Mouse (Mus musculus) CH12.LX (cell line): ENCODE measurements around the gene Selenof. TPM values are rescaled to one million over a fixed set of nuclear protein-coding genes. Genes with fewer than 3 reads are reported as not detected.

ENCODE experiments used
- DNase-seq: peaks from one replicate; pipeline ENCODE4 v3.0.0-alpha.2; 2013; ENCODE audit errors: extremely low read depth
- H3K27ac ChIP-seq: 2 replicates; pipeline ENCODE4 v1.5.1; 2012; ENCODE audit warnings: low read depth, mild to moderate bottlenecking, control low read depth, moderate library complexity; ENCODE audit not compliant: insufficient read depth
- H3K27me3 ChIP-seq: replicated peaks from 2 replicates; pipeline ENCODE3; 2012; ENCODE audit warnings: inconsistent platforms
- H3K36me3 ChIP-seq, 2 experiments: replicated peaks in 1 of 2; 2 replicates each; pipeline versions ENCODE3 to v1.6.1; 2012; ENCODE audit warnings: inconsistent platforms in 1 of 2, low read length in 1 of 2, mild to moderate bottlenecking in 1 of 2, mixed read lengths in 1 of 2, moderate library complexity in 1 of 2; ENCODE audit not compliant: control insufficient read depth in 1 of 2, insufficient read depth in 1 of 2
- H3K4me1 ChIP-seq, 2 experiments: 2 replicates each; pipeline ENCODE4 v1.6.1; 2012; ENCODE audit warnings: inconsistent platforms in 1 of 2, moderate library complexity in 1 of 2; ENCODE audit not compliant: insufficient read depth in 2 of 2, control insufficient read depth in 1 of 2
- H3K4me2 ChIP-seq: 2 replicates; pipeline ENCODE4 v1.6.1; 2012; ENCODE audit warnings: low read depth, mild to moderate bottlenecking, control low read depth; ENCODE audit not compliant: poor library complexity, insufficient read depth, severe bottlenecking
- H3K4me3 ChIP-seq, 3 experiments: fragments of 150-350 bp in 1 of 3; sonication (generic) in 1 of 3; replicated peaks in 1 of 3; 2 replicates each; pipeline versions ENCODE3 to v1.5.1; 2011 to 2012; ENCODE audit warnings: low read depth in 2 of 3, low read length in 2 of 3, mild to moderate bottlenecking in 2 of 3, moderate library complexity in 2 of 3, control low read depth in 1 of 3, improper control_type of control experiment in 1 of 3, inconsistent platforms in 1 of 3, mixed read lengths in 1 of 3; ENCODE audit not compliant: poor library complexity in 1 of 3
- H3K79me2 ChIP-seq: replicated peaks from 2 replicates; pipeline ENCODE4 v1.6.1; 2012; ENCODE audit warnings: mild to moderate bottlenecking, moderate library complexity; ENCODE audit not compliant: control insufficient read depth, poor library complexity, insufficient read depth, severe bottlenecking; ENCODE audit errors: extremely low read depth
- H3K9ac ChIP-seq: 2 replicates; pipeline ENCODE4 v1.6.1; 2012; ENCODE audit warnings: low read depth, mild to moderate bottlenecking, control low read depth, moderate library complexity; ENCODE audit not compliant: insufficient read depth
- H3K9me3 ChIP-seq: replicated peaks from 2 replicates; pipeline ENCODE3; 2012; ENCODE audit warnings: low read length, inconsistent platforms, mixed read lengths
- BHLHE40 ChIP-seq: IDR thresholded peaks from 2 replicates; pipeline ENCODE4 v1.6.1; 2011; ENCODE audit warnings: mild to moderate bottlenecking, low read depth, low read length, improper control_type of control experiment
- CHD1 ChIP-seq: IDR thresholded peaks from 2 replicates; pipeline ENCODE4 v1.6.1; 2012; ENCODE audit warnings: low read depth, low read length, improper control_type of control experiment, inconsistent platforms
- CTCF ChIP-seq, 2 experiments: IDR thresholded peaks in 1 of 2; conservative IDR thresholded peaks in 1 of 2; 2 replicates each; pipeline ENCODE4 v1.5.1; 2011 to 2012; ENCODE audit warnings: low read depth in 2 of 2, low read length in 2 of 2, improper control_type of control experiment in 1 of 2, inconsistent platforms in 1 of 2, mild to moderate bottlenecking in 1 of 2, moderate library complexity in 1 of 2
- E2F4 ChIP-seq: IDR thresholded peaks from 2 replicates; pipeline ENCODE4 v1.6.1; 2011; ENCODE audit warnings: low read depth, low read length, improper control_type of control experiment; ENCODE audit not compliant: insufficient replicate concordance
- ELF1 ChIP-seq: IDR thresholded peaks from 2 replicates; pipeline ENCODE4 v1.6.1; 2014; ENCODE audit warnings: low read depth, mild to moderate bottlenecking, inconsistent platforms, low read length, improper control_type of control experiment
- EP300 ChIP-seq: IDR thresholded peaks from 2 replicates; pipeline ENCODE4 v1.6.1; 2011; ENCODE audit warnings: low read length, improper control_type of control experiment
- GABPA ChIP-seq: IDR thresholded peaks from 2 replicates; pipeline ENCODE4 v1.6.1; 2012; ENCODE audit warnings: low read depth, low read length, improper control_type of control experiment, inconsistent platforms; ENCODE audit not compliant: insufficient replicate concordance
- HCFC1 ChIP-seq: IDR thresholded peaks from 2 replicates; pipeline ENCODE4 v1.6.1; 2012; ENCODE audit warnings: low read depth, mild to moderate bottlenecking, inconsistent platforms, low read length, improper control_type of control experiment
- JUN ChIP-seq: IDR thresholded peaks from 2 replicates; pipeline ENCODE4 v1.6.1; 2011; ENCODE audit warnings: low read depth, mild to moderate bottlenecking, low read length, improper control_type of control experiment, moderate library complexity; ENCODE audit not compliant: insufficient read depth
- MAX ChIP-seq: IDR thresholded peaks from 2 replicates; pipeline ENCODE4 v1.6.1; 2011; ENCODE audit warnings: low read length, improper control_type of control experiment
- MAZ ChIP-seq: IDR thresholded peaks from 2 replicates; pipeline ENCODE4 v1.6.1; 2012; ENCODE audit warnings: low read depth, mild to moderate bottlenecking, inconsistent platforms, low read length, improper control_type of control experiment, moderate library complexity
- MEF2A ChIP-seq: IDR thresholded peaks from 2 replicates; pipeline ENCODE4 v1.6.1; 2014; ENCODE audit warnings: low read depth, mild to moderate bottlenecking, inconsistent platforms, low read length, improper control_type of control experiment, borderline replicate concordance
- MXI1 ChIP-seq: IDR thresholded peaks from 2 replicates; pipeline ENCODE4 v1.6.1; 2011; ENCODE audit warnings: mild to moderate bottlenecking, low read depth, low read length, improper control_type of control experiment
- MYC ChIP-seq: IDR thresholded peaks from 2 replicates; pipeline ENCODE4 v1.6.1; 2011; ENCODE audit warnings: low read depth, mild to moderate bottlenecking, improper control_type of control experiment, low read length
- NELFE ChIP-seq: IDR thresholded peaks from 2 replicates; pipeline ENCODE4 v1.6.1; 2011; ENCODE audit warnings: low read depth, low read length, improper control_type of control experiment
- PAX5 ChIP-seq: IDR thresholded peaks from 2 replicates; pipeline ENCODE4 v1.6.1; 2012; ENCODE audit warnings: low read length, inconsistent platforms, mixed read lengths
- POLR2AphosphoS2 ChIP-seq: IDR thresholded peaks from 2 replicates; pipeline ENCODE4 v1.6.1; 2011; ENCODE audit warnings: low read depth, low read length, improper control_type of control experiment
- RAD21 ChIP-seq: IDR thresholded peaks from 2 replicates; pipeline ENCODE4 v1.6.1; 2011; ENCODE audit warnings: low read depth, mild to moderate bottlenecking, low read length, improper control_type of control experiment, moderate library complexity
- SIN3A ChIP-seq: IDR thresholded peaks from 2 replicates; pipeline ENCODE4 v1.6.1; 2012; ENCODE audit warnings: low read length, improper control_type of control experiment, inconsistent platforms
- SMC3 ChIP-seq: IDR thresholded peaks from 2 replicates; pipeline ENCODE4 v1.6.1; 2011; ENCODE audit warnings: low read depth, low read length, improper control_type of control experiment
- TBP ChIP-seq: conservative IDR thresholded peaks from 2 replicates; pipeline ENCODE4 v1.6.1; 2011; ENCODE audit warnings: low read depth, low read length, improper control_type of control experiment
- USF1 ChIP-seq: IDR thresholded peaks from 2 replicates; pipeline ENCODE4 v1.6.1; 2014; ENCODE audit warnings: low read depth, mild to moderate bottlenecking, inconsistent platforms, low read length, improper control_type of control experiment
- USF2 ChIP-seq: conservative IDR thresholded peaks from 2 replicates; pipeline ENCODE4 v1.6.1; 2011; ENCODE audit warnings: low read depth, low read length, improper control_type of control experiment
- ZC3H11A ChIP-seq: IDR thresholded peaks from 2 replicates; pipeline ENCODE4 v1.6.1; 2012; ENCODE audit warnings: low read depth, mild to moderate bottlenecking, inconsistent platforms, low read length, improper control_type of control experiment
- ZKSCAN1 ChIP-seq: IDR thresholded peaks from 2 replicates; pipeline ENCODE4 v1.6.1; 2012; ENCODE audit warnings: low read depth, inconsistent platforms, low read length, improper control_type of control experiment, borderline replicate concordance
- ZMIZ1 ChIP-seq: IDR thresholded peaks from 2 replicates; pipeline ENCODE4 v1.6.1; 2012; ENCODE audit warnings: low read depth, mild to moderate bottlenecking, inconsistent platforms, low read length, improper control_type of control experiment
- ZNF384 ChIP-seq: IDR thresholded peaks from 2 replicates; pipeline ENCODE4 v1.6.1; 2012; ENCODE audit warnings: low read depth, low read length, improper control_type of control experiment, inconsistent platforms
- dilution Hi-C: fragments of 300-500 bp; cut with MboI; formaldehyde crosslinking; loops from 2 replicates; pipeline ENCODE4 v1.14.3; 2020; ENCODE audit warnings: low sequenced_read_pairs; ENCODE audit not compliant: extremely low pct_unique_long_range_greater_than_20kb, extremely low pct_ligation_motif_present
- in situ Hi-C: fragments of 300-500 bp; cut with MboI; formaldehyde crosslinking; loops from 3 replicates; pipeline ENCODE4 v1.14.3; 2019; ENCODE audit warnings: low sequenced_read_pairs, low pct_ligation_motif_present, low pct_unique_long_range_greater_than_20kb, mixed read lengths
- polyA plus RNA-seq: library from polyadenylated mRNA; unstranded; fragments of >175 nt; gene quantifications from 2 replicates; pipeline ENCODE4 v1.2.1, GENCODE M21; 2012; ENCODE audit warnings: low read depth; ENCODE audit not compliant: insufficient read length
- total RNA-seq, 2 experiments: library from RNA; depleted of rRNA; stranded (reverse); fragments of 300-350 nt in 1 of 2; fragments of >200 nt in 1 of 2; gene quantifications; 2 replicates each; pipeline ENCODE4 v1.2.3; 2012 to 2014

The Selenof gene
- total and polyA plus RNA-seq, 3 experiments = 528 to 1,358 (median 678) TPM

GRCm38 (mm10) chr3:144586731-144587130, 16.6 kb downstream of the Selenof start:
- peaks cover 2% of the 10 kb centered on the region for H3K9me3 ChIP-seq
- H3K4me1 ChIP-seq = peaks cover 12 to 61% of the 10 kb centered on the region in 2 experiments
- TF ChIP-seq MXI1 (no peak), GABPA (no peak), ZKSCAN1 (no peak), USF1 (no peak), EP300 (no peak), MEF2A (no peak), MAX (no peak), MYC (no peak), BHLHE40 (no peak), ZMIZ1 (no peak), RAD21 (no peak), JUN (no peak), HCFC1 (no peak), SIN3A (no peak), PAX5 (no peak), CTCF (conservative IDR thresholded peaks at IDR 0.05 in 1 of 2, IDR thresholded peaks at IDR 0.05 in 1 of 2; ENCODE audit: low read depth in 2 of 2, low read length in 2 of 2) (no peak), ZC3H11A (no peak), SMC3 (no peak), TBP (no peak), ELF1 (no peak)
- TF ChIP-seq, all 38 proteins: peak for 0
- in situ Hi-C loops (no loop called here), dilution Hi-C loops (no loop called here)
- Histone ChIP-seq H3K36me3 (peaks cover 62 to 84% of the 10 kb centered on the region in 2 experiments), H3K79me2 (peaks cover 65% of the 10 kb centered on the region), H3K27me3 (no peaks in the 10 kb centered on the region), H3K4me3 (no peak overlapping the region), H3K27ac (no peak overlapping the region), H3K4me2 (no peak overlapping the region), H3K9ac (no peak overlapping the region)
- no peak for DNase-seq

GRCm38 (mm10) chr3:144589189-144589890, 19.2 kb downstream of the Selenof start:
- in situ Hi-C loops (no loop called here), dilution Hi-C loops (no loop called here)
- peaks cover 55 to 80% of the 10 kb centered on the region in 2 experiments for H3K36me3 ChIP-seq
- H3K4me3 ChIP-seq = no peak overlapping the region
- H3K4me2 ChIP-seq = no peak overlapping the region
- TF ChIP-seq USF1 (no peak), TBP (no peak), CTCF (conservative IDR thresholded peaks at IDR 0.05 in 1 of 2, IDR thresholded peaks at IDR 0.05 in 1 of 2; ENCODE audit: low read depth in 2 of 2, low read length in 2 of 2) (no peak), MAX (no peak), POLR2AphosphoS2 (no peak), EP300 (no peak), PAX5 (no peak), MYC (no peak), ELF1 (no peak), ZMIZ1 (no peak), NELFE (no peak), E2F4 (no peak), MAZ (no peak), USF2 (no peak), ZNF384 (no peak), BHLHE40 (no peak), CHD1 (no peak)
- TF ChIP-seq, all 38 proteins: peak for 0
- Histone ChIP-seq H3K79me2 (peaks cover 47% of the 10 kb centered on the region), H3K4me1 (peaks cover 6 to 36% of the 10 kb centered on the region in 2 experiments), H3K27ac (no peak overlapping the region), H3K9ac (no peak overlapping the region), H3K27me3 (no peaks in the 10 kb centered on the region), H3K9me3 (peaks cover 2% of the 10 kb centered on the region)
- no peak for DNase-seq
